Mouse (Mus musculus): ENCODE measurements around the gene Lta. TPM values are rescaled to one million over a fixed set of nuclear protein-coding genes. Genes with fewer than 3 reads are reported as not detected.

Lta gene
- polyA plus RNA-seq, 1 experiment: 0.27 TPM

DNA sequence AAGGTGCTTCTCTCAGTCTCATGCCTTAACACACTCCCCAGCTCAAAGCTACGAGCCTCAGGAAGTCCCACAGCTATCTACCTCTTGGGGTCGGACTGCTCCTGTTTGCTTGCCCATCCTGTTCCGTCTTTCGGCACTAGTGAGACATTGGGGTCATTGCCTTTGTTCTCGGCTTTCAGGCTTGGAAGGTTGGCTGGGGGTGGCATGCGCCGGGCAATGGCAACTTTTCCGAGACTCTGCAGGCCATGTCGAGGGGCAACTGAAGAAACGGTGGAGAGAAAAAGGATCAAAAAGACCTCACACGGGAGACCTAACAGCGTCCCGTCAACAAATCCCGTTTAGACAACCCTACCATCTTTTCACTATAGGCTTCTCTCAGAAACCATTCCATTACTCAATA lies 43.0 kb downstream of the Lta start:
- TF ChIP-seq POLR2A (IDR thresholded peaks at IDR 0.05; ENCODE audit: borderline replicate concordance, extremely low read depth, insufficient read depth, insufficient read length, poor library complexity, severe bottlenecking): no peak
- no peak for TF ChIP-seq CTCF (IDR thresholded peaks at IDR 0.05; ENCODE audit: borderline replicate concordance, extremely low read depth, insufficient read depth, insufficient read length)

GRCm38 (mm10) chr17:35161421-35161820 lies 43.7 kb downstream of the Lta start:
- TF ChIP-seq CTCF (IDR thresholded peaks at IDR 0.05; ENCODE audit: borderline replicate concordance, extremely low read depth, insufficient read depth, insufficient read length): no peak
- TF ChIP-seq POLR2A (IDR thresholded peaks at IDR 0.05; ENCODE audit: borderline replicate concordance, extremely low read depth, insufficient read depth, insufficient read length, poor library complexity, severe bottlenecking): no peak
- no peak for DNase-seq (ENCODE audit: low read depth)

More for the DNA sequence above, 43.0 kb downstream of the Lta start:
- DNase-seq (ENCODE audit: low read depth): no peak

GRCm38 (mm10) chr17:35159638-35160037 lies 45.5 kb downstream of the Lta start:
- no peak for DNase-seq (ENCODE audit: low read depth)
- no peak for TF ChIP-seq POLR2A (IDR thresholded peaks at IDR 0.05; ENCODE audit: borderline replicate concordance, extremely low read depth, insufficient read depth, insufficient read length, poor library complexity, severe bottlenecking)
- no peak for TF ChIP-seq CTCF (IDR thresholded peaks at IDR 0.05; ENCODE audit: borderline replicate concordance, extremely low read depth, insufficient read depth, insufficient read length)

DNA sequence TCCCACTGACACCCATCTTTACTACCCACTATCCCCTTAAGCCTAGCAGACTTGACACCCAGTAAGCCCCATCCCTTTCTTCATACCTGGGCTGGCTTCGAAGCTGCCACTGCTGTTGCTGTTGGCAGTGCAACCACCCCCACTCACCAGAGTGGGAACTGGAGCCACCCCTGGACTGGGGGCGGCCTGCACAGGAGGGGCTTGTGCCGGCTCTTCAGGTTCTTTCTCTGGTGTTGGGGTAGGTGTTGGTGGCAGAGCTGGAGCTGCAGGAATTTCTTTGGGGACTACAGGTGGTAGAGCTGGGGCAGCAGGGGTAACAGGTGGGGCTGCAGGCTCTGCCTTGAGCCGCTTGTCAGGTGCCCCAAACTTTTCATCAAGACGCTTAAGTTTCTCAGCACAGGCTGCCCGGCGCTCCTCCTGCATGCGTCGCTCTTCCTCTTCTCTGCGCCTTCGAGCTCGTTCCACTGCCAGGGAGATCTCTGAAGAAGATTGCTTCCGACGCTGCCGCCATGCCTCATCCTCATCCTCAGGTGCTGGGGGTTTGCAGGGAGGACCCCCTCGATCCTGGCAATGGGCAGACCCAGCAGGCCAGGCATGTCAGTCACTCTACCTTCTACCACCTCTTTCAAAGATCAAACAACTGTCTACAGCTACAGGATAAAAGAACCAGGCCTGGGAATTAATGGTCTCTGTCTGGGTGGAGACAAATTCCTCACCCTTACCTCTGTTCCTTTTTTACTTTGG lies 46.1 kb downstream of the Lta start:
- no peak for TF ChIP-seq POLR2A (IDR thresholded peaks at IDR 0.05; ENCODE audit: borderline replicate concordance, extremely low read depth, insufficient read depth, insufficient read length, poor library complexity, severe bottlenecking)
- no peak for TF ChIP-seq CTCF (IDR thresholded peaks at IDR 0.05; ENCODE audit: borderline replicate concordance, extremely low read depth, insufficient read depth, insufficient read length)
- DNase-seq (ENCODE audit: low read depth): no peak

GRCm38 (mm10) chr17:35157661-35158175 lies 47.4 kb downstream of the Lta start:
- no peak for TF ChIP-seq CTCF (IDR thresholded peaks at IDR 0.05; ENCODE audit: borderline replicate concordance, extremely low read depth, insufficient read depth, insufficient read length)
- no peak for TF ChIP-seq POLR2A (IDR thresholded peaks at IDR 0.05; ENCODE audit: borderline replicate concordance, extremely low read depth, insufficient read depth, insufficient read length, poor library complexity, severe bottlenecking)
- DNase-seq (ENCODE audit: low read depth): no peak

DNA sequence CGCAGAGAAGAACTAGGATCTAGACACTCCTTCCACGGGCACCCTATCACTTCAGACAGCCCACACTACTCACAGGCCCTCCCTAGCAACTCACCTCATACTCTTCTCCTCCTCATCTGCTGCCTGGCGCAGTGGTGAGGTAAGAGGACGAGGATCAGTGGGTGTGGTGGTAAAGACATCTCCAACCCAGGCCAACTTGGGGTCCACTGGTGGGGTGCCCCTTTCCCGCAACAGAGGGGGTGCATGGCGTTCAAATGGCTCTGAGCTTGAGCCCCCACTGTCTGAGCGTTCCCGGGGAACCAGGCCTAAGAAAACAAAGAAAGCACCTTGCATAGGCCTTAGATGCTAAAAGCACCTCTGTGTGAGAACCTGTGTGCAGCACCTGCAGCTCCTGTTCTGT lies 47.9 kb downstream of the Lta start:
- DNase-seq (ENCODE audit: low read depth): no peak
- TF ChIP-seq POLR2A (IDR thresholded peaks at IDR 0.05; ENCODE audit: borderline replicate concordance, extremely low read depth, insufficient read depth, insufficient read length, poor library complexity, severe bottlenecking): no peak
- no peak for TF ChIP-seq CTCF (IDR thresholded peaks at IDR 0.05; ENCODE audit: borderline replicate concordance, extremely low read depth, insufficient read depth, insufficient read length)

DNA sequence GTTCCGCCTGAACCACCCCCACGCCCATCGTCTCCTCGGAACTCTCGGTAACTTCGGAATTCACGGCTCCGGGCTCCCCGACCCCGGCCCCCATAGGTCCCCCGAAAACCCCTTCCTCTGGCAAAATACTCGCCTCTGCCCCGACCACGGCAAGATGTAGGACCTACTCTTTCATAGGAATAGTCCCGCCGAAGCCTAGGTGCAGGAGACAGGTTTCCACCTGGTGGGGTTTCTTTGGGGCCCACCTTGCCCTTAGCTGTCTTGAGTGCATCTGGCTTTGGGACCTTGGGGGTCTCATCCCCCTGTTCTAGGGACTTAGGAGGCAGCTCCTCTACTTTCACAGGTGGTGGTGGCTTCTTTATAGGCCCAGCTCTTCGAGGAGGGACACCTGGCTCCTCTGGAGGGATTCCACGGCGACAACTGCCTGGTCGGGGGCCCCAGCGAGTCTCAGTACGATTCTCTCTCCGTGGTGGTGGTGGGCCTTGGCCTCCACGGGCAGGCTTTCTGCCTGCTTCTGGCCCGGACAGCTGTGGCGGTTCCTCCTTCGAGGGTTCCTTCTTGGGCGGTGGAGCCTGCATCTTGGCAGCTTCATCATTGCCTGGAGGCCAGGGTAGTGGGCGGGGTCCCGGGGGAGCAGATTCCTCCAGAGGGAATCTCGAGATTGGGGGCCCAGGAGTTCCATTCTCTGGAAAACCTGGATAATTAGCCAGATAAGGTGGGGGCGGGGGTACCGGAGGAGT lies 48.5 kb downstream of the Lta start:
- no peak for DNase-seq (ENCODE audit: low read depth)
- no peak for TF ChIP-seq POLR2A (IDR thresholded peaks at IDR 0.05; ENCODE audit: borderline replicate concordance, extremely low read depth, insufficient read depth, insufficient read length, poor library complexity, severe bottlenecking)
- no peak for TF ChIP-seq CTCF (IDR thresholded peaks at IDR 0.05; ENCODE audit: borderline replicate concordance, extremely low read depth, insufficient read depth, insufficient read length)

DNA sequence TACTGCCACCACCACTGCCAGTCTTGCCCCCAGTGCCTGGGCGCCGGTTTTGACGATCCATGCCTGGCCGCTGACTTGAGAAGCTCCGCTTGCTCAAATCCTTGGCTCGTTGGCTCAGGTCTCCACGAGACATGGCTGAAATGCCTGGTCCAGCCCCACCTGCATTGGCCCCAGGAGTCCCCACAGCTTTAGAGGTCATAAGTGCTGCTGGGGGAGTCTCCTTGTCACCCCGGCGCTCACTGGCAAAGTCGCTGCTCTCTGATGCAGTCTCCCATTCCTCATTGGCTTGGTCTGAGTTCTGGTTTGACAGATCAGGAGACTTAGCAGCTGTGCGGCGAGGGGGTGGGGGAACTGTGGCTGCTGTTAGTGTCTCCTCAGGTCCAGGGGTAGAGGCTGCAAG lies 49.7 kb downstream of the Lta start:
- TF ChIP-seq CTCF (IDR thresholded peaks at IDR 0.05; ENCODE audit: borderline replicate concordance, extremely low read depth, insufficient read depth, insufficient read length) (no peak), POLR2A (IDR thresholded peaks at IDR 0.05; ENCODE audit: borderline replicate concordance, extremely low read depth, insufficient read depth, insufficient read length, poor library complexity, severe bottlenecking) (no peak)

DNA sequence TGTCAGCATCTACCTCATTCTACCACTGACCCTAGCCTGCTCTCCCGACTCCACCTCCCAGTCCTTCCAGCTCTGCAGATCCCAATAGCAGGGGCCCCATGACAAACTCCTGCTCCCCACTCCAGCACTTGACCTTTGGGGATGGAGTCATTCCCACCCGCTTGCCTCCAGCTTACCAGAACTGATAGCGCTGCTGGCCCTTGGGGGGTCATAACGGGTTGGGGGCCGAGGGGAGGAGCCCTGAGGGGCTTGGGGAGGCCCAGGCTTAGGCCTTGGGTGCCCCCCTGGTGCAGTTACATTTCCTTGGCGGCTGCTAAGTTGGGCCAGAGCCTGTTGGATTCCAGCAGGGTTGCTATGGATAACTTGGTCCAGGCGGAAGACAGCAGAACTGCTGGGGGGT lies 50.5 kb downstream of the Lta start:
- TF ChIP-seq POLR2A (IDR thresholded peaks at IDR 0.05; ENCODE audit: borderline replicate concordance, extremely low read depth, insufficient read depth, insufficient read length, poor library complexity, severe bottlenecking): no peak
- TF ChIP-seq CTCF (IDR thresholded peaks at IDR 0.05; ENCODE audit: borderline replicate concordance, extremely low read depth, insufficient read depth, insufficient read length): no peak
- no peak for DNase-seq (ENCODE audit: low read depth)

More for the DNA sequence above, 49.7 kb downstream of the Lta start:
- DNase-seq (ENCODE audit: low read depth): no peak

DNA sequence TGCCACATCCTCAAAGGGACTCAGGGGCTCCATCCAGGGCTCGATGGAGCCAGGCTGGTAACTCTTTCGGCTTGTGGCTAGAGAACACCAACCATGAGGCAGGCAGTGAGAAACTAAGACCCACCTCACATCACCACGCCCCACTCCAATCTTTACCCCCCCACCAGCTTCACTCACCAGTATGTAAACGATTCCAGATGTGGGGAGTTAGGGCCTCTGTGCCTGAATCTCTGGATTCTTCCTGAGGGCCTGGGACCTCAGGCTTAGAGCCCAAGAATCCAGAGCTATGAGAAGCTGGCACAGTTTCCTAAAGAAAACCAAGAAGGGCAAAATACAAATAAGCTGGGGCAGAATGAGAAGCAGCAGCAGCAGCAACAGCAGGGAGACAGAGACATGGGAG lies 51.2 kb downstream of the Lta start:
- no peak for DNase-seq (ENCODE audit: low read depth)
- no peak for TF ChIP-seq POLR2A (IDR thresholded peaks at IDR 0.05; ENCODE audit: borderline replicate concordance, extremely low read depth, insufficient read depth, insufficient read length, poor library complexity, severe bottlenecking)
- TF ChIP-seq CTCF (IDR thresholded peaks at IDR 0.05; ENCODE audit: borderline replicate concordance, extremely low read depth, insufficient read depth, insufficient read length): no peak

Other genes with a start within 250 kb of the Lta start
- 6.3 and 7.1 TPM in 2 replicates for gene Hspa1b, start 246.1 kb downstream of the Lta start, polyA plus RNA-seq (2012; rRNA removed)
- gene Gm20481, start 235.4 kb downstream of the Lta start, polyA plus RNA-seq (2012; rRNA removed): not detected in 2 replicates
- gene Hspa1a, start 233.2 kb downstream of the Lta start, polyA plus RNA-seq (2012; rRNA removed): 6.3 and 6.6 TPM in 2 replicates
- 0.14 and 0.40 TPM in 2 replicates for gene Hspa1l, start 232.6 kb downstream of the Lta start, polyA plus RNA-seq (2012; rRNA removed)
- gene Lsm2, start 223.5 kb downstream of the Lta start, polyA plus RNA-seq (2012; rRNA removed): 136 and 185 TPM in 2 replicates
- 99.2 and 119 TPM in 2 replicates for gene Vars, start 204.4 kb downstream of the Lta start, polyA plus RNA-seq (2012; rRNA removed)
- gene Vwa7, start 188.8 kb downstream of the Lta start, polyA plus RNA-seq (2012; rRNA removed): 0.49 and 0.71 TPM in 2 replicates
- gene Sapcd1, start 177.3 kb downstream of the Lta start, polyA plus RNA-seq (2012; rRNA removed): 4.0 and 6.5 TPM in 2 replicates
- 4.2 and 6.4 TPM in 2 replicates for gene Msh5, start 158.6 kb downstream of the Lta start, polyA plus RNA-seq (2012; rRNA removed)
- 69.6 and 89.8 TPM in 2 replicates for gene Clic1, start 155.4 kb downstream of the Lta start, polyA plus RNA-seq (2012; rRNA removed)
- gene Ddah2, start 146.3 kb downstream of the Lta start, polyA plus RNA-seq (2012; rRNA removed): 322 and 438 TPM in 2 replicates
- gene Ly6g6c, start 140.0 kb downstream of the Lta start, polyA plus RNA-seq (2012; rRNA removed): 0.42 and 0.50 TPM in 2 replicates
- gene Mpig6b, start 139.2 kb downstream of the Lta start, polyA plus RNA-seq (2012; rRNA removed): 0.30 and 0.35 TPM in 2 replicates
- gene Ly6g6e, start 128.4 kb downstream of the Lta start, polyA plus RNA-seq (2012; rRNA removed): 1.2 and 12.4 TPM in 2 replicates
- 1.8 and 2.7 TPM in 2 replicates for gene Ly6g6d, start 127.3 kb downstream of the Lta start, polyA plus RNA-seq (2012; rRNA removed)
- gene Ly6g6f, start 119.7 kb downstream of the Lta start, polyA plus RNA-seq (2012; rRNA removed): 0.15 and 0.30 TPM in 2 replicates
- gene Abhd16a, start 116.1 kb downstream of the Lta start, polyA plus RNA-seq (2012; rRNA removed): 91.0 and 135 TPM in 2 replicates
- not detected in 2 replicates for gene Ly6g5c, start 97.1 kb downstream of the Lta start, polyA plus RNA-seq (2012; rRNA removed)
- gene Ly6g5b, start 89.9 kb downstream of the Lta start, polyA plus RNA-seq (2012; rRNA removed): 3.1 and 3.4 TPM in 2 replicates
- gene Gpank1, start 83.9 kb downstream of the Lta start, polyA plus RNA-seq (2012; rRNA removed): 21.4 and 25.3 TPM in 2 replicates
- 243 and 257 TPM in 2 replicates for gene Csnk2b, start 83.3 kb downstream of the Lta start, polyA plus RNA-seq (2012; rRNA removed)
- gene D17H6S53E, start 79.0 kb downstream of the Lta start, polyA plus RNA-seq (2012; rRNA removed): 3.3 and 4.6 TPM in 2 replicates
- gene Apom, start 73.3 kb downstream of the Lta start, polyA plus RNA-seq (2012; rRNA removed): 0.93 and 1.1 TPM in 2 replicates
- gene Bag6, start 70.2 kb downstream of the Lta start, polyA plus RNA-seq (2012; rRNA removed): 378 and 427 TPM in 2 replicates
- 367 and 409 TPM in 2 replicates for gene Prrc2a, start 40.5 kb downstream of the Lta start, polyA plus RNA-seq (2012; rRNA removed)
- 1.6 and 2.2 TPM in 2 replicates for gene Aif1, start 29.3 kb downstream of the Lta start, polyA plus RNA-seq (2012; rRNA removed)
- 8.2 and 11.8 TPM in 2 replicates for gene Lst1, start 16.9 kb downstream of the Lta start, polyA plus RNA-seq (2012; rRNA removed)
- gene Ltb, start 10.9 kb downstream of the Lta start, polyA plus RNA-seq (2012; rRNA removed): 0.58 and 1.1 TPM in 2 replicates
- gene Tnf, start 3.3 kb downstream of the Lta start, polyA plus RNA-seq (2012; rRNA removed): 0.15 and 0.21 TPM in 2 replicates
- not detected in 2 replicates for gene Gm16181, start 15.5 kb upstream of the Lta start, polyA plus RNA-seq (2012; rRNA removed)
- gene Atp6v1g2, start 28.3 kb upstream of the Lta start, polyA plus RNA-seq (2012; rRNA removed): 72.5 and 74.9 TPM in 2 replicates
- gene Nfkbil1, start 30.4 kb upstream of the Lta start, polyA plus RNA-seq (2012; rRNA removed): 13.4 and 17.3 TPM in 2 replicates
- gene Ddx39b, start 36.4 kb upstream of the Lta start, polyA plus RNA-seq (2012; rRNA removed): 887 and 1,110 TPM in 2 replicates
- 37.1 and 39.5 TPM in 2 replicates for gene H2-D1, start 57.4 kb upstream of the Lta start, polyA plus RNA-seq (2012; rRNA removed)
- 0.10 TPM in 2 replicates for gene H2-Q1, start 115.1 kb upstream of the Lta start, polyA plus RNA-seq (2012; rRNA removed)
- 0.97 and 1.4 TPM in 2 replicates for gene H2-Q2, start 136.9 kb upstream of the Lta start, polyA plus RNA-seq (2012; rRNA removed)
- 2.9 and 3.0 TPM in 2 replicates for gene H2-Q4, start 174.3 kb upstream of the Lta start, polyA plus RNA-seq (2012; rRNA removed)
- gene H2-Q6, start 219.5 kb upstream of the Lta start, polyA plus RNA-seq (2012; rRNA removed): 0.57 and 0.58 TPM in 2 replicates
- gene H2-Q7, start 233.8 kb upstream of the Lta start, polyA plus RNA-seq (2012; rRNA removed): 3.6 and 4.3 TPM in 2 replicates

All from brain, embryonic 14.5 days (tissue).